Mouse (Mus musculus) heart, embryonic 16.5 days (tissue): ENCODE data around the gene Atp6v1d. TPM values are rescaled to one million over a fixed set of nuclear protein-coding genes. Genes with fewer than 3 reads are reported as not detected.

ENCODE experiments used
- ATAC-seq: fragments of 200-750 bp; cut with Nextera tagmentation; replicated peaks from 2 replicates; pipeline ENCODE4 v1.8.0; 2017; ENCODE audit warnings: moderate number of reproducible peaks; ENCODE audit not compliant: insufficient read depth, low FRiP score; ENCODE audit errors: extremely low read depth
- H3K27ac ChIP-seq: fragments of 300-500 bp; sonication (generic); 2 replicates; pipeline ENCODE4 v1.5.1; 2014; ENCODE audit warnings: mild to moderate bottlenecking, low read length, control low read depth, moderate library complexity
- H3K27me3 ChIP-seq: fragments of 300-500 bp; sonication (generic); 2 replicates; pipeline ENCODE4 v1.6.1; 2014; ENCODE audit warnings: low read length, mixed read lengths; ENCODE audit not compliant: control insufficient read depth, insufficient read depth
- H3K36me3 ChIP-seq: fragments of 300-500 bp; sonication (generic); 2 replicates; pipeline ENCODE4 v1.6.1; 2014; ENCODE audit not compliant: control insufficient read depth, insufficient read depth
- H3K4me1 ChIP-seq: fragments of 300-500 bp; sonication (generic); 2 replicates; pipeline ENCODE4 v1.6.1; 2014; ENCODE audit warnings: low read length, mixed read lengths; ENCODE audit not compliant: control insufficient read depth, insufficient read depth
- H3K4me2 ChIP-seq: fragments of 300-500 bp; sonication (generic); 2 replicates; pipeline ENCODE4 v1.6.1; 2014; ENCODE audit warnings: low read depth, mild to moderate bottlenecking, control low read depth, low read length
- H3K4me3 ChIP-seq: fragments of 300-500 bp; sonication (generic); 2 replicates; pipeline ENCODE4 v1.5.1; 2014; ENCODE audit warnings: mild to moderate bottlenecking, control low read depth, low read length
- H3K9ac ChIP-seq: fragments of 300-500 bp; sonication (generic); 2 replicates; pipeline ENCODE4 v1.6.1; 2014; ENCODE audit warnings: low read length, control low read depth
- H3K9me3 ChIP-seq: fragments of 300-500 bp; sonication (generic); replicated peaks from 2 replicates; pipeline ENCODE4 v1.6.1; 2016; ENCODE audit warnings: low read length; ENCODE audit not compliant: control insufficient read depth
- WGBS: fragments of 180-500 bp; shearing (Covaris S2); extraction: QIAGEN DNeasy Blood & Tissue Kit; methylation state at CpG from one replicate; pipeline ENCODE4 v1.1.7; 2014; 5-methylcytosine and 5-hydroxymethylcytosine counted together
- polyA plus RNA-seq: library from polyadenylated mRNA; unstranded; fragments of >200 nt; fragmentation: Nextera tagmentation; extraction: Ambion mirVana; gene quantifications from 2 replicates; pipeline ENCODE4 v1.2.1, GENCODE M21; 2015

The Atp6v1d gene
- polyA plus RNA-seq, 1 experiment from 2014 or later, result 84.8 TPM

- no peak overlapping the region for H3K4me3 ChIP-seq
- no peak overlapping the region for H3K4me2 ChIP-seq
- H3K27me3 ChIP-seq, result no peaks in the 10 kb centered on the region
- 86% methylated on average over 2 of the region's 2 CpGs for WGBS
- no peaks in the 10 kb centered on the region for H3K9me3 ChIP-seq
- no peaks in the 10 kb centered on the region; the same call in 1 of the 2 replicates for H3K36me3 ChIP-seq
- H3K4me1 ChIP-seq, result peaks cover 10% of the 10 kb centered on the region
- ATAC-seq, result no peak
- H3K9ac ChIP-seq, result no peak overlapping the region
- no peak overlapping the region for H3K27ac ChIP-seq
Observed at GRCm38 (mm10) chr12:78891149-78891548, 29.7 kb upstream of the Atp6v1d start.

GRCm38 (mm10) chr12:78890062-78890461 is 28.6 kb upstream of the Atp6v1d start:
- 56% methylated on average over 1 of the region's 1 CpGs for WGBS
- Histone ChIP-seq H3K27ac (no peak overlapping the region), H3K9me3 (no peaks in the 10 kb centered on the region), H3K9ac (no peak overlapping the region), H3K36me3 (peaks cover 6% of the 10 kb centered on the region), H3K4me2 (no peak overlapping the region), H3K4me3 (no peak overlapping the region), H3K4me1 (peaks cover 10% of the 10 kb centered on the region), H3K27me3 (no peaks in the 10 kb centered on the region)
- ATAC-seq, result no peak

- no peak for ATAC-seq
- Histone ChIP-seq H3K4me3 (no peak overlapping the region), H3K4me1 (no peaks in the 10 kb centered on the region), H3K9ac (no peak overlapping the region), H3K4me2 (no peak overlapping the region), H3K9me3 (no peaks in the 10 kb centered on the region), H3K27me3 (no peaks in the 10 kb centered on the region), H3K27ac (no peak overlapping the region), H3K36me3 (peaks cover 31% of the 10 kb centered on the region)
- 93% methylated on average over 3 of the region's 3 CpGs for WGBS
Observed at GRCm38 (mm10) chr12:78874581-78874980, 13.1 kb upstream of the Atp6v1d start.

- Histone ChIP-seq H3K4me2 (no peak overlapping the region), H3K9ac (no peak overlapping the region), H3K4me1 (peaks cover 2% of the 10 kb centered on the region), H3K9me3 (no peaks in the 10 kb centered on the region), H3K4me3 (no peak overlapping the region), H3K36me3 (peaks cover 21% of the 10 kb centered on the region), H3K27me3 (no peaks in the 10 kb centered on the region), H3K27ac (no peak overlapping the region)
- 95% methylated on average over 1 of the region's 1 CpGs for WGBS
- ATAC-seq, result no peak
Observed at GRCm38 (mm10) chr12:78868115-78868514, 6.7 kb upstream of the Atp6v1d start.

- H3K9me3 ChIP-seq, result no peaks in the 10 kb centered on the region
- H3K27me3 ChIP-seq, result no peaks in the 10 kb centered on the region
- H3K9ac ChIP-seq, result no peak overlapping the region
- WGBS, result 92% methylated on average over 1 of the region's 1 CpGs
- no peak overlapping the region for H3K4me2 ChIP-seq
- peaks cover 20% of the 10 kb centered on the region for H3K36me3 ChIP-seq
- H3K4me1 ChIP-seq, result peaks cover 9% of the 10 kb centered on the region
- H3K4me3 ChIP-seq, result no peak overlapping the region
- no peak for ATAC-seq
- no peak overlapping the region for H3K27ac ChIP-seq
Observed at GRCm38 (mm10) chr12:78865434-78865833, 4.0 kb upstream of the Atp6v1d start.

GRCm38 (mm10) chr12:78862254-78862730 is 854 bp upstream of the Atp6v1d start:
- H3K4me1 ChIP-seq, result peaks cover 20% of the 10 kb centered on the region
- H3K27me3 ChIP-seq, result no peaks in the 10 kb centered on the region
- peak; percentile 25 for ATAC-seq
- peak overlapping the region; percentile 85 for H3K4me2 ChIP-seq
- WGBS, result under 1% methylated on average over 22 of the region's 22 CpGs
- peak overlapping the region; percentile 94 for H3K9ac ChIP-seq
- no peaks in the 10 kb centered on the region for H3K9me3 ChIP-seq
- H3K27ac ChIP-seq, result peak overlapping the region; percentile 71
- H3K36me3 ChIP-seq, result peaks cover 8% of the 10 kb centered on the region
- peak overlapping the region; percentile 91 for H3K4me3 ChIP-seq

- no peak for ATAC-seq
- Histone ChIP-seq H3K27me3 (no peaks in the 10 kb centered on the region), H3K4me1 (peaks cover 20% of the 10 kb centered on the region), H3K9ac (peak overlapping the region; percentile 76), H3K9me3 (no peaks in the 10 kb centered on the region), H3K4me2 (peak overlapping the region; percentile 85), H3K27ac (peak overlapping the region; percentile 59), H3K4me3 (peak overlapping the region; percentile 91), H3K36me3 (peaks cover 10% of the 10 kb centered on the region)
- under 1% methylated on average over 30 of the region's 30 CpGs for WGBS
Observed at GRCm38 (mm10) chr12:78860921-78861495, 430 bp downstream of the Atp6v1d start.

GRCm38 (mm10) chr12:78848246-78848645 is 13.2 kb downstream of the Atp6v1d start:
- H3K27ac ChIP-seq, result no peak overlapping the region
- H3K4me1 ChIP-seq, result no peaks in the 10 kb centered on the region
- H3K9me3 ChIP-seq, result no peaks in the 10 kb centered on the region
- H3K9ac ChIP-seq, result no peak overlapping the region
- no peak overlapping the region for H3K4me3 ChIP-seq
- no peak for ATAC-seq
- no peaks in the 10 kb centered on the region for H3K27me3 ChIP-seq
- no peak overlapping the region for H3K4me2 ChIP-seq
- WGBS, result 86% methylated on average over 4 of the region's 4 CpGs
- H3K36me3 ChIP-seq, result peaks cover 32% of the 10 kb centered on the region; the same call in 1 of the 2 replicates

- H3K9ac ChIP-seq, result no peak overlapping the region
- peaks cover 42% of the 10 kb centered on the region for H3K36me3 ChIP-seq
- H3K4me2 ChIP-seq, result no peak overlapping the region
- 90% methylated on average over 1 of the region's 1 CpGs for WGBS
- H3K27me3 ChIP-seq, result no peaks in the 10 kb centered on the region
- ATAC-seq, result no peak
- H3K9me3 ChIP-seq, result no peaks in the 10 kb centered on the region
- no peak overlapping the region for H3K4me3 ChIP-seq
- no peak overlapping the region for H3K27ac ChIP-seq
- no peaks in the 10 kb centered on the region for H3K4me1 ChIP-seq
Observed at GRCm38 (mm10) chr12:78842429-78842828, 19.0 kb downstream of the Atp6v1d start.
